Mouse (Mus musculus) forebrain, embryonic 12.5 days (tissue): ENCODE data around the gene Zfp449. TPM values are rescaled to one million over a fixed set of nuclear protein-coding genes. Genes with fewer than 3 reads are reported as not detected.

Experiments used
- ATAC-seq: fragments of 200-750 bp; cut with Nextera tagmentation; 2 replicates; pipeline ENCODE4 v1.8.0; 2017; ENCODE audit warnings: moderate TSS enrichment; ENCODE audit not compliant: low FRiP score
- H3K27ac ChIP-seq: fragments of 300-500 bp; sonication (generic); 2 replicates; pipeline ENCODE4 v1.5.1; 2016; ENCODE audit warnings: mild to moderate bottlenecking
- H3K27me3 ChIP-seq: fragments of 300-500 bp; sonication (generic); 2 replicates; pipeline ENCODE4 v1.6.1; 2016; ENCODE audit warnings: mild to moderate bottlenecking
- H3K36me3 ChIP-seq: fragments of 300-500 bp; sonication (generic); replicated peaks from 2 replicates; pipeline ENCODE4 v1.6.1; 2016; ENCODE audit warnings: mild to moderate bottlenecking
- H3K4me1 ChIP-seq: fragments of 300-500 bp; sonication (generic); 2 replicates; pipeline ENCODE4 v1.6.1; 2016
- H3K4me2 ChIP-seq: fragments of 300-500 bp; sonication (generic); 2 replicates; pipeline ENCODE4 v1.6.1; 2016; ENCODE audit warnings: mild to moderate bottlenecking, moderate library complexity
- H3K4me3 ChIP-seq: fragments of 300-500 bp; sonication (generic); replicated peaks from 2 replicates; pipeline ENCODE4 v1.5.1; 2016; ENCODE audit warnings: mild to moderate bottlenecking
- H3K9ac ChIP-seq: fragments of 300-500 bp; sonication (generic); 2 replicates; pipeline ENCODE4 v1.6.1; 2016; ENCODE audit warnings: mild to moderate bottlenecking
- H3K9me3 ChIP-seq: fragments of 300-500 bp; sonication (generic); 2 replicates; pipeline ENCODE4 v1.6.1; 2016
- WGBS: fragments of 180-500 bp; shearing (Covaris S2); methylation state at CpG from one replicate; pipeline ENCODE4 v1.1.7; 2016; 5-methylcytosine and 5-hydroxymethylcytosine counted together
- polyA plus RNA-seq: library from polyadenylated mRNA; unstranded; fragments of >200 nt; fragmentation: Nextera tagmentation; extraction: Ambion mirVana; gene quantifications from 2 replicates; pipeline ENCODE4 v1.2.1, GENCODE M21; 2016

Gene Zfp449
- polyA plus RNA-seq, 1 experiment from 2014 or later, result 5.8 TPM

GRCm38 (mm10) chrX:56405482-56405881 is 59.3 kb downstream of the Zfp449 start:
- ATAC-seq, result no peak
- H3K9me3 ChIP-seq, result no peaks in the 10 kb centered on the region
- 50% methylated on average over 1 of the region's 1 CpGs for WGBS

GRCm38 (mm10) chrX:56406128-56406527 is 59.9 kb downstream of the Zfp449 start:
- no peak overlapping the region for H3K9ac ChIP-seq
- H3K4me1 ChIP-seq, result no peaks in the 10 kb centered on the region
- 62% methylated on average over 5 of the region's 5 CpGs for WGBS

More at GRCm38 (mm10) chrX:56405482-56405881, 59.3 kb downstream of the Zfp449 start:
- no peaks in the 10 kb centered on the region for H3K27me3 ChIP-seq
- no peak overlapping the region for H3K27ac ChIP-seq
- H3K4me1 ChIP-seq, result no peaks in the 10 kb centered on the region
- H3K4me3 ChIP-seq, result no peak overlapping the region
- no peak overlapping the region for H3K9ac ChIP-seq
- H3K4me2 ChIP-seq, result no peak overlapping the region
- H3K36me3 ChIP-seq, result no peaks in the 10 kb centered on the region

More at GRCm38 (mm10) chrX:56406128-56406527, 59.9 kb downstream of the Zfp449 start:
- H3K4me2 ChIP-seq, result no peak overlapping the region
- no peak for ATAC-seq
- no peaks in the 10 kb centered on the region for H3K9me3 ChIP-seq
- H3K36me3 ChIP-seq, result no peaks in the 10 kb centered on the region
- H3K27me3 ChIP-seq, result no peaks in the 10 kb centered on the region
- H3K27ac ChIP-seq, result no peak overlapping the region
- H3K4me3 ChIP-seq, result no peak overlapping the region

Other genes with a start within 250 kb of the Zfp449 start
- gene 3830403N18Rik, start 209.8 kb upstream of the Zfp449 start, polyA plus RNA-seq, result 0.19 and 0.31 TPM in 2 replicates
- gene Gm773, start 133.5 kb upstream of the Zfp449 start, polyA plus RNA-seq, result not detected in 2 replicates
- gene Smim10l2a, start 28.2 kb downstream of the Zfp449 start, polyA plus RNA-seq, result 6.4 and 6.9 TPM in 2 replicates
- gene Gm2174, start 101.6 kb downstream of the Zfp449 start, polyA plus RNA-seq, result 0.77 and 1.8 TPM in 2 replicates
- gene Ints6l, start 108.5 kb downstream of the Zfp449 start, polyA plus RNA-seq, result 22.9 and 25.5 TPM in 2 replicates
- gene Gm10477, start 178.3 kb downstream of the Zfp449 start, polyA plus RNA-seq, result not detected in 2 replicates
- 0.18 and 0.19 TPM in 2 replicates for gene Gm648, start 203.2 kb downstream of the Zfp449 start, polyA plus RNA-seq